Mouse (Mus musculus): Measurements from ENCODE around the gene Epb41l4b. TPM values are rescaled to one million over a fixed set of nuclear protein-coding genes. Genes with fewer than 3 reads are reported as not detected.

Epb41l4b gene
- total and polyA plus RNA-seq, 3 experiments = 0.93 to 4.9 (median 2.0) TPM

DNA sequence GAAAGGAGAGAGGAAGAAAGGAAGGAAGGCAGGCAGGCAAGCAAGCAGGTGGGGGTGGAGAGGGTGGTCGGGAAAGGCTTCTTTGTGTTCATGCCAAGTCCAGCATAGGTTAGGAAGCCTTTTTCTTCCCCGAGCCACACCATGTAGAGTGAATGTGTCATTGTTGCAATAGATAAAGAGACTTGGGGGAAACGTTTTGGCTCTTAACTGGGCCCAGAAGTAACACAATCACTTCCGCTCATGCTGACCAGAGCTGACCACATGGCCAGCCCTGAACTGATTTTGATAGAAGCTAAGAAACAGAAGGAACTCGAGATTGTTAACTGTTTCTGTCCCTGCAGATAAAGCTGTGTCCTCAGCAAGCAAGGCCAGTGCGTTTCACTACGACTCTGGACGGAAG, 29.6 kb upstream of the Epb41l4b start:
- Histone ChIP-seq H3K4me3 (replicated peaks in 1 of 3; ENCODE audit: low read depth in 2 of 3, low read length in 2 of 3, poor library complexity in 1 of 3) (no peak overlapping the region), H3K79me2 (replicated peaks; ENCODE audit: control insufficient read depth, extremely low read depth, insufficient read depth, poor library complexity, severe bottlenecking) (no peaks in the 10 kb centered on the region), H3K4me2 (ENCODE audit: insufficient read depth, low read depth, poor library complexity, severe bottlenecking) (no peak overlapping the region), H3K9ac (ENCODE audit: insufficient read depth, low read depth) (no peak overlapping the region), H3K4me1 (ENCODE audit: control insufficient read depth in 1 of 2, insufficient read depth in 2 of 2) (peaks cover 0 to 2% of the 10 kb centered on the region in 2 experiments; a peak in 2 of 4 replicates), H3K9me3 (replicated peaks; ENCODE audit: low read length) (no peaks in the 10 kb centered on the region), H3K27ac (ENCODE audit: insufficient read depth, low read depth) (no peak overlapping the region), H3K27me3 (replicated peaks) (no peaks in the 10 kb centered on the region), H3K36me3 (replicated peaks in 1 of 2; ENCODE audit: control insufficient read depth in 1 of 2, insufficient read depth in 1 of 2, low read length in 1 of 2) (no peaks in the 10 kb centered on the region)
- in situ Hi-C loops (cut with MboI; ENCODE audit: low pct_ligation_motif_present, low pct_unique_long_range_greater_than_20kb, low sequenced_read_pairs) = no loop called here
- TF ChIP-seq GABPA (IDR thresholded peaks at IDR 0.05; ENCODE audit: insufficient replicate concordance, low read depth, low read length) (no peak), NRF1 (IDR thresholded peaks at IDR 0.05; ENCODE audit: low read depth, low read length) (no peak), KAT2A (IDR thresholded peaks at IDR 0.05; ENCODE audit: insufficient replicate concordance, low read length) (no peak), E2F4 (IDR thresholded peaks at IDR 0.05; ENCODE audit: insufficient replicate concordance, low read depth, low read length) (no peak), MAFK (IDR thresholded peaks at IDR 0.05; ENCODE audit: insufficient replicate concordance, low read length) (no peak)
- DNase-seq (ENCODE audit: extremely low read depth) = no peak
- dilution Hi-C loops (cut with MboI; ENCODE audit: extremely low pct_ligation_motif_present, extremely low pct_unique_long_range_greater_than_20kb, low sequenced_read_pairs) = no loop called here

DNA sequence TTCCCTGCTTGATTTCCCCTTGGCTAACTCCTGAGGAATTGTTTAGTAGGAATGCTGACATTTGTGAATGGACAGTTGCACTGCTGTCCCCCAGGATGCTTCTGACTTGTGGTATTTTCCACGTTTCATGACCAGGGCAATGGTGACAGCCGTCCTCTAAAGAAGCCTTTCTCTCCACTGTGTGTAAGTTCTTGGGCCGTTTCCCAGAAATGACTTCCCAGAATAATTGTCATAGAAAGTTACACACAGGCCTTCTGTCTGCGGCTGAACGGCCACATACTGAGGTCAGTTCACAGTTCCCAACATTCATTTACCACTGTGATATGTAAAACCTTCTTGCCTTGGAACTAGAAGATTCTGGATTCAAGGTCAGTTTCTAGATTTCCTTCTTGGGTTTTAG, 28.6 kb upstream of the Epb41l4b start:
- H3K79me2 ChIP-seq (replicated peaks; ENCODE audit: control insufficient read depth, extremely low read depth, insufficient read depth, poor library complexity, severe bottlenecking) = no peaks in the 10 kb centered on the region
- no peaks in the 10 kb centered on the region for H3K9me3 ChIP-seq (replicated peaks; ENCODE audit: low read length)
- H3K9ac ChIP-seq (ENCODE audit: insufficient read depth, low read depth) = no peak overlapping the region
- H3K36me3 ChIP-seq (replicated peaks in 1 of 2; ENCODE audit: control insufficient read depth in 1 of 2, insufficient read depth in 1 of 2, low read length in 1 of 2) = no peaks in the 10 kb centered on the region
- no peak overlapping the region for H3K4me2 ChIP-seq (ENCODE audit: insufficient read depth, low read depth, poor library complexity, severe bottlenecking)
- no peak overlapping the region for H3K27ac ChIP-seq (ENCODE audit: insufficient read depth, low read depth)
- no peaks in the 10 kb centered on the region for H3K27me3 ChIP-seq (replicated peaks)
- dilution Hi-C loops (cut with MboI; ENCODE audit: extremely low pct_ligation_motif_present, extremely low pct_unique_long_range_greater_than_20kb, low sequenced_read_pairs) (no loop called here), in situ Hi-C loops (cut with MboI; ENCODE audit: low pct_ligation_motif_present, low pct_unique_long_range_greater_than_20kb, low sequenced_read_pairs) (no loop called here)
- no peak for TF ChIP-seq SIN3A (IDR thresholded peaks at IDR 0.05; ENCODE audit: low read length)
- no peak for TF ChIP-seq ELF1 (IDR thresholded peaks at IDR 0.05; ENCODE audit: low read depth, low read length)
- no peak for TF ChIP-seq ZMIZ1 (IDR thresholded peaks at IDR 0.05; ENCODE audit: low read depth, low read length)
- no peak for TF ChIP-seq MYC (IDR thresholded peaks at IDR 0.05; ENCODE audit: low read depth, low read length)
- no peak for TF ChIP-seq CHD2 (IDR thresholded peaks at IDR 0.05; ENCODE audit: low read length)
- no peak for TF ChIP-seq USF2 (conservative IDR thresholded peaks at IDR 0.05; ENCODE audit: low read depth, low read length)
- no peak for TF ChIP-seq NRF1 (IDR thresholded peaks at IDR 0.05; ENCODE audit: low read depth, low read length)
- TF ChIP-seq HCFC1 (IDR thresholded peaks at IDR 0.05; ENCODE audit: low read depth, low read length) = no peak
- TF ChIP-seq E2F4 (IDR thresholded peaks at IDR 0.05; ENCODE audit: insufficient replicate concordance, low read depth, low read length) = no peak
- TF ChIP-seq SMC3 (IDR thresholded peaks at IDR 0.05; ENCODE audit: low read depth, low read length) = no peak
- no peak for TF ChIP-seq MXI1 (IDR thresholded peaks at IDR 0.05; ENCODE audit: low read depth, low read length)
- no peak for TF ChIP-seq JUND (conservative IDR thresholded peaks at IDR 0.05; ENCODE audit: low read depth, low read length)
- no peak for TF ChIP-seq IRF4 (IDR thresholded peaks at IDR 0.05; ENCODE audit: low read depth, low read length)
- TF ChIP-seq POLR2AphosphoS2 (IDR thresholded peaks at IDR 0.05; ENCODE audit: low read depth, low read length) = no peak
- no peak for TF ChIP-seq BHLHE40 (IDR thresholded peaks at IDR 0.05; ENCODE audit: low read depth, low read length)
- TF ChIP-seq ZNF384 (IDR thresholded peaks at IDR 0.05; ENCODE audit: low read depth, low read length) = no peak
- no peak for TF ChIP-seq UBTF (IDR thresholded peaks at IDR 0.05; ENCODE audit: low read depth, low read length)
- H3K4me1 ChIP-seq (ENCODE audit: control insufficient read depth in 1 of 2, insufficient read depth in 2 of 2) = peaks cover 6 to 8% of the 10 kb centered on the region in 2 experiments
- DNase-seq (ENCODE audit: extremely low read depth) = no peak
- no peak overlapping the region for H3K4me3 ChIP-seq (replicated peaks in 1 of 3; ENCODE audit: low read depth in 2 of 3, low read length in 2 of 3, poor library complexity in 1 of 3)

Data from CH12.LX (cell line).